Mouse (Mus musculus): ENCODE data around the gene Bzw2.

The Bzw2 gene

GRCm38 (mm10) chr12:36072860-36073259, 85.0 kb downstream of the Bzw2 start:
- no peak for DNase-seq (ENCODE audit: low read depth, low spot score)

- DNase-seq (ENCODE audit: low read depth, low spot score), result no peak
Observed at GRCm38 (mm10) chr12:36070231-36070630, 87.6 kb downstream of the Bzw2 start.

- no peak for DNase-seq (ENCODE audit: low read depth, low spot score)
Observed at GRCm38 (mm10) chr12:36067538-36067937, 90.3 kb downstream of the Bzw2 start.

- DNase-seq (ENCODE audit: low read depth, low spot score), result peak; percentile 61
Observed at GRCm38 (mm10) chr12:36065911-36066310, 92.0 kb downstream of the Bzw2 start.

GRCm38 (mm10) chr12:36057699-36058098, 100.2 kb downstream of the Bzw2 start:
- DNase-seq (ENCODE audit: low read depth, low spot score), result no peak

GRCm38 (mm10) chr12:36050276-36050675, 107.6 kb downstream of the Bzw2 start:
- no peak for DNase-seq (ENCODE audit: low read depth, low spot score)

GRCm38 (mm10) chr12:36047593-36047992, 110.3 kb downstream of the Bzw2 start:
- no peak for DNase-seq (ENCODE audit: low read depth, low spot score)

GRCm38 (mm10) chr12:36046196-36046595, 111.7 kb downstream of the Bzw2 start:
- DNase-seq (ENCODE audit: low read depth, low spot score), result no peak

- DNase-seq (ENCODE audit: low read depth, low spot score), result no peak
Observed at GRCm38 (mm10) chr12:36044691-36045090, 113.2 kb downstream of the Bzw2 start.

- peak; percentile 96 for DNase-seq (ENCODE audit: low read depth, low spot score)
Observed at GRCm38 (mm10) chr12:36042348-36042778, 115.5 kb downstream of the Bzw2 start, which contains the start of gene Tspan13. Tspan13 (minus strand) TSS chr12:36042500.

All from brain, adult 2 months (tissue).